Mouse (Mus musculus) right cerebral cortex, postnatal 4 days (tissue): ENCODE data around the gene Prg2.

ENCODE experiments used
- DNase-seq: peaks from one replicate; pipeline ENCODE4 v3.0.0-alpha.2; 2022

The Prg2 gene

DNA sequence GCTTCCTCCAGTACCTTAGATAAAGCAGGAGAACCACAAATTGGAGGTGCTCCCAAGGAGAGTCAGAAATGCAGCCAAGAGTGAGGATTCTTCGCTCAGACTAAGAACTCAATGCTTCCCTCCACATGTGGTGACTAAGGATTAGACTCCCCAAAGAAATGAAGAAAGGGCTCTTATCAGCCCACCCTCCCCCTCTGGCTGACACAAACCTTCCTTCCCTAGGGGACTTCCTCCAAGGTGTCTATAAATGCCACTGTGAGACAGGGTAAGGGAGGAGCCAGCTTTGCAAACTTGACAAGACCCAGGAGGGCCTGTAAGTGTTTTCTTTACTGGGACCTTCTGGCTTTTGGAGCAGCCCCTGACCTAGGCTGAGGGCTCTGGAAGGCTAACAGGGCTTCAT is at the start of gene Prg2:
Gene Prg2 (plus strand): TSS at position 274 of the 400 bp plus-strand sequence.
- DNase-seq = no peak

DNA sequence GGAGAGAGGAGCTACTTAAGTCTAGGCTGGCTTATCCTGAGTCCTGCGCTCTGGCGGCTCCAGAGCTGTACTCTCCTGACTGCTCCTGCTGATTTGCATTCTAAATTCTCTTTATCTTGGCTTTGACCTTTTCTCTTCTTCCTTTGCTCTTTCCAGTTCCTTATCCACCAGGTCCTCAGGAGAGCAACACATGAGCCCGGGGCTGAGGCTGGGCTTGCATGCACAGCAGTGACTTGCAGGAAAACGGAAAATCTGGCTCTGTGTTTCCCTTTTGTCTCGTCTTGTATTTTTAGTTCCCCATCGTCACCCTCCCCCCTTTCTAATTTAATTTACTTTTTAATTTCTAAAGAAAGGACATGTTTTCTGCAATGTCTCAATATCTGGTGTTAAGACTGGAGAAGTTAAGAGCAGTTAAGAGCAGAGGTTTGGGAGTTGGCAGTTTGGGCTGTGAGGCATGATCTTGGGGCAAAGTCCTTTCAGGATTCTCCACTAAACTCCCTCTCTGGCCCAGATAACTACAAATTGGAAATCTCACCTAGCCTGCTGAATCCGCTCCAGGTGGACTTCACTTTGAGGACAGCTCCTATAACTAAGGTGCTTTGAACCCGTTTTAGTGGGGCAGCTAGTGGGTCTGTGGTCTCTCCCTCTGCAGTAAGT is 46.1 kb upstream of the Prg2 start:
- no peak for DNase-seq

DNA sequence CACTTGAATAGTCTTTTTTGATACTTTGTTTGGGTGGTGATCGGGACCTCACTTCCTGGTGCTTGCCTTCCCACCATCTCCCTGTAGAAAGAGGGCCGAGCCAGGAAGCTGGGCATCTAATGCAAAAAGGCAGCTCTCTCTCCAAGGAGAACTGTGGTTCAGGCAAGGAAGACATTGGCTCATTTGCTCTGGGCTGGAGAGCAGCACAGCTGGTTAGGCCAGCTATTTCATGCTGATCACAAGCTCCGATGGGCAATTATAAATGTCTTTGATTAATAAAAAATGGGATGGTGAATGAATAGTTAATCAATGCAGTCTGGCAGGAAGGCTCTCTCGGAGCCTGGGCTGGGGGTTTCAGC is 45.6 kb upstream of the Prg2 start:
- no peak for DNase-seq

DNA sequence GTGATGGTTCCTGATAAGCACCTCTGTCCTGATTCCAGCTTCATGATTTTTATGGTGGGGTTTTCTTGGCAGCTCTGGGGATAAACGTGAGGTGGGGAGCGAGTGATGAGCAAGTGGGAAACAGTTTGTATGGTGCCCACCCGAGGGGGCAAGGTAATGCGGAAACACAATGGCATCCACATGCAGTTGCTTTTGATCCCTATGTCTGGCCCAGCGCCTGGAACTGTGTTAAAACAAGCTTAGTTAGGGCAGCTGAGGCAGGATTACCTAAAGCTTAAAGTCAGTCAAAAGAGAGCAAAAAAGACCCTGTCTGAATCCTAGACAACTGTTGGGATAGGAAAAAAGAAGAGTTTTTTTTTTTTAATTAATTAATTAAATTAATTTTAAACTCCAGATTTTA is 45.2 kb upstream of the Prg2 start:
- DNase-seq = no peak

DNA sequence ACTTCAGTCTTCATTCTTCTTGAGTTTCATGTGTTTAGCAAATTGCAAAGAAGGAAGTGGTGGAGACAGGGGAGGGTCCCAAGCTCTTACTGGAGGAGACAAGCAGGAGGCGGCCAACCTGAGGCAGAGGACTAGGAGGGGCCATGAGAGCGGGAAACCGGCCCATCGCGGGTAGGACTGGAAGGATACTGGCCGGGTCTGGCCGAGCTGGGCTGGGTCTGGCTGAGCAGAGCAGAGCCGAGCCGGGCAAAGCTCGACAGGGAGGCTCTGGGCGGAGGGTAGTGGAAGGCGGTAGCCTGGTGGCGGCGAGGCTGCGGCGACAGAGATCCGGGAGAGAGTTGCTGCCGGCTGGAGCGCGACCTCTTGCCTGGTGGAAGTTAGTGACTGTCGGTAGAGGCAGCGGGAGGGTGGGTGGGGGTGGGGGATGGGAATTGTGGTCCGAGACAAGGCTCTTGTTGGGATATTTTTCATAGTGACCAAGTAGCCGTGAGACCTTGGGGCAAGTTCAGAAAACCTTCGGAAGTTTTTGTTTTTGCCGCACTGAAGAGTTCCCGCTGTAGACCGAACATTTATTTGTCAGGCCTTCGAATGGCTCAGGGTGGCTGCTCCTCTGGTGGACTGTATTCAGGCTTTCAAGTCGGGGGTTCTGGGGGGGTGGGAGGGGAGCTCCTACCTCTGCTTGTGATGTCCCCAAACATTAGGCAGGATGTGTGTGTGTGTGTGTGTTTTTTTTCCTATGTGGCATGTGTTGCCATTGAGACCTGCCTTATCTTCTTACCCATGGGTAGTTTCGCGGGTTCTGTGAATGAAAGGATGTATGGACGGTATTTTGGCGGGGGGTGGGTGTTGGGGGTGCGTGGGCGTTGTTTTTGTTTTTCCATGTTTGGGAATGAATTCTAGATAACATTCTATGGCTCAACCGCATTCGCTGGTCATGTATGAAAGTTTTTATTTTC is 43.5 kb upstream of the Prg2 start, which contains the start of gene Slc43a3:
Gene Slc43a3 (plus strand): TSS at position 106 of the 956 bp plus-strand sequence.
- peak; percentile 20 for DNase-seq

DNA sequence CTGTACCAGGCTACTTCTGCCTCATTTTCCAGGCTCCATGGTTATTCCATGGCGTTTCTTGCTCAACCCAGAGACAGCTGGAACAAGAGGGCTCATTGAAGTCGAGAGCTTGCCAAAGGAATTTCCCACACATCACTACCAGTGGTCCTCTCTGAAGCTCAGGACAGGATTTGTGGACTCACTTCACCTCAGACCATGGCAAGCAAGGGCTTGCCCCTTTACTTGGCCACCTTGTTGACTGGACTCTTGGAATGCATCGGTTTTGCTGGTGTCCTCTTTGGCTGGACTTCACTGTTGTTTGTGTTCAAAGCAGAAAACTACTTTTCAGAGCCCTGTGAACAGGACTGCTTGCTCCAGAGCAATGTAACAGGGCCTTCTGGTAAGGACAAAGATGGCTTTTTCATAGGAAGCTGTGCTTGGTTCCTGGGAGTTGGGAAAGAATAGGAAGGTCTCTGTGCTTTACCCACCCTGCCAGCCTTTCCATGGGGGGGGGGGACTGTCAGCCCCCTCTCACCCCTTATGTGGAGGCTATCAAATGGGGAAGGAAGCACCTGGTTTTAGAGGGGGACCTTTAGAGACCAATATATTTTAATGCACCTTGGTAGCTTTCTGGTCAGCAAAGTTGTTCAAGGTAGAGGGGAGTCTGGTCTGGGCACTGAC is 42.6 kb upstream of the Prg2 start:
- DNase-seq = no peak

DNA sequence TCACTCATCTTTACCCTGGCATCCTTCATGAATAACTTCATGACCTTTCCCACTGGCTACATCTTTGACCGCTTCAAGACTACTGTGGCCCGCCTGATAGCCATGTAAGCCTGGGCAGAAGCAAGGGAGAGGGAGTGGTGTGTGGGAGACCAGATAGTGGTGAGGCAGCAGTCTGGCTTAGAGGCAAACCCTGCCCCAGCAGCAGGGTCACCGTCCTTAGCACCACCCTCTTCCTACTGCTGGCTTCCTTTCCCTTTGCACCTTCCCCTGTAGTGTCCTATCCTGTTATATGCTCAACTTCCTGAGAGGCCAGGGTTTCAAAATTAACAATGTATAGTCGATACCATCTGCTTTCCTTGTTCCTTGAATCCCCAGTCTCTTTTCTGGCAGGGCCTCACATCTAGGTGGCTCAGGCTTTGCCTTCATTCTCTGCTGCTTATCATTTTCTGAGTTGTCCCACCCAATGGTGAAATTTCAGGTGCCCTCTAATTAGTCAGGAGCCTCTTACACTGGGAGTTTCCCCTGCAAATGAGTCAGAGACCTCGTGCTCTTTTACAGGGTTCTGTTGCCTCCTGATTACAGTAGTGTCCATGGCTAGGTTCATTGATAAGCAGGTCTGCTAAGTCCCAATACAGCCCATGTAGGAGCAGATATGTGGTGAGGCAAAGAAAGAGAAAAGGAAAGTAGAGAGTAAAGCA is 41.9 kb upstream of the Prg2 start:
- no peak for DNase-seq

DNA sequence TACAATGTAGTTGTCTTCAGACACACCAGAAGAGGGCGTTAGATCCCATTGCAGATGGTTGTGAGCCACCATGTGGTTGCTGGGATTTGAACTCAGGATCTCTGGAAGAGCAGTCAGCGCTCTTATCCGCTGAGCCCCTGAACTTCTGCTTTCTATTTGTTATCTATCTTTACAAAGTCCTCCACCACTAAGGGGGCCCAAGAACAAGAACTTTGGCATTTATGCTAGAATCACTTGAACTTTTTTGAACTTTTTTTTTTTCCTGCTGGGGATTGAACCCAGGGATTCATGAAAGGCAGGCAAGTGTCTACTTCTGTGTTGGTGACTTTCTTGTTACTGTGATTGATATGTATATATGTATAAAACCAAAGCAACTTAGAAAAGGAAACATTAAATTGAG is 41.0 kb upstream of the Prg2 start:
- no peak for DNase-seq

DNA sequence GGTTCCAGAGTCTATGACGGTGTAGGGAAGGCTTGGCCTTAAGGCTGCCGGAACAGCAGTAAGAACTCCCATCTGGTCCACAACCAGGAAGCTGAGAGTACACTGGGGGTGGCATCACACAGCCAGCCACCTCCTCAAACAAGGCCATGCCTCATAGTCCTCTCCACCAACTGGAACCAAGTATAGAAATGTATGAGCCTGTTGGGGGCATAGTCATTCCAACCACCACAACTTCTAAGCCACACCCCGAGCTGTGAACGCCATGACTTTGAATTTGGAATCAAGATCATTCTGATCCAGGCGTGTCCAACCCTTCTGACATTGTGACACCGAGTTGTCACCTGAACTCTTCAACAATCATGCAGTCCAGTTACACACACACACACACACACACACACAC is 40.5 kb upstream of the Prg2 start:
- DNase-seq = no peak

DNA sequence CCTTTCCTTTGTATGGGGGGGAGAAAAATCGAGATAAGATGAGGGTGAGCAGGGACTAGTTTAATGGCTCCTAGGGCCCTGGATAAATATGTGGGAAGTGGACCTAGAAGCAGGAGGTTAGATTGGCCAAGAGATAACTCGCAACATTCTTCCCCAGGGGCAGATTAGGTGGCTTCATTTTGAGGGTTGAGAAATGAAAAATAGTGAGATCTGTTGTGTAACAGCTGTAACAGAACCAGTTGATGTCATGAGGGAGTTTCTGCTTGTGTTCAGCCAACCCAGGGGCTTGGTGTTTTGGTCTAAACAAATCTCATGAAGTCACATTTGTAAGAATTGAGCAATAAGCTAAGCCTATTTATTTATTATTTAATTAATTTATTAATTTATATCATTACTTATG is 38.9 kb upstream of the Prg2 start:
- no peak for DNase-seq

DNA sequence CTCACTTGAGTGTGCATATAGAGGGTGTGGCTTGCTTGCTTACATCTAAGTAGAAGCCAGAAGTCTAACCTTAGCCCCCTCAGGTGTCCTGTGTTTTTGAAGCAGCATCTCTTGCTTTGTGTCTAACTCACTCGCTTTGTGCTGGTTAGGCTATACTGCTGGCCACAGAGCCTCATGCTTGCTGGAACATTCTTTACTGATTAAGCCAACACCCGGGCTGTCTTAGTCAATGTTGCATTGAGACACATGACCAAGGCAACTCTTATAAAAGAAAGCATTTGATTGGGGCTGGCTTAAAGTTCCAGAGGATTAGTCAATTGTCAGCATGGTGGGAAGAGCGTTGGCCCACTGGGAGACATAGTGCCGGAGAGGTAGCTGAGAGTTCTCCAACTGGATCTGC is 38.5 kb upstream of the Prg2 start:
- no peak for DNase-seq

DNA sequence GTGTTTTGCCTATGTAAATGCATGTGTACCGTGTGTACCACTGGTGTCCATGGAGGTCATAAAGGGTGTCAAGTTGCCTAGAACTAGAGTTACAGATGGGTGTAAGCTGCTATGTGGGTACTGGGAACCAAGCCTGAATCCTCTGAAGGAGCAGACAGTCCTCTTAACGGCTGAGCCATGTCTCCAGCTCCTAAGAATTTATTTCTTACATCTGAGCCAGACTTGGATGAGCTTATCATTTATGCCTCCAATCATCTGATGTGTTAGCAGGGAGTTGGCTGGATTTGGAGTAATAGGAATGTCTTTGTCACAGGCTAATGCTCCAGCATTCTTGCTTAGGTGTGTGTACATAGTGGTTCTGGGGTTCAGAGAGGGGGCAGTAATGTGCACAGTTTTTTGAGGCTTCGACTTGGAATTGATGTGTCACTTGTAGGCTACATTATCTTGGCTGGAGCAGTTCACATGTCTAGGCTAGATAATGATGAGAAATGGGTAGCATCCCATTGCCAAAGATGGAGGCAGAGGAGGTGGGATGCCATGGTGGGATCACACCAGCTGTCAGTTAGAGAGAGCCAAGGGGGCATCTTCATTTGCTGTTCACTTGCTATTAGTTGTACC is 33.0 kb upstream of the Prg2 start:
- DNase-seq = no peak

DNA sequence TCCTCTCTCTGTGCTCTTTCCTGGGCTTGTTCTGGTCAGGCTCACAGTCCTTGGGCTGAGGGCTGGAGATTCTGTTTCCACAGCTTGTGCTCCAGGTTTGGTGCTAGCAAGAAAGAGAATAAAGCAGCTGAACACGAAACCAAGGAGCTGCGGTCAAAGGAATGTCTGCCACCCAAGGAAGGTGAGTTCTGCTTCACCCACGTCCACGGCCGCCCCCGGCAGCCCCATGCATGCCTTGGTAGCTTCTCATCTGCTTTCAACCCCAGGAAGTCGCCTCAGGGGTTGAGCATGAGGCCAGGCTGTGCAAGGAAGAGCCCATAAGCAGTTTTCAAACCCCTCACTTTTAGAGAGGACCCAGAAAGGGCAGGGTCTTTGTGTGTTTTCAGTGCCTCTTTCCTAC is 32.0 kb upstream of the Prg2 start:
- no peak for DNase-seq

DNA sequence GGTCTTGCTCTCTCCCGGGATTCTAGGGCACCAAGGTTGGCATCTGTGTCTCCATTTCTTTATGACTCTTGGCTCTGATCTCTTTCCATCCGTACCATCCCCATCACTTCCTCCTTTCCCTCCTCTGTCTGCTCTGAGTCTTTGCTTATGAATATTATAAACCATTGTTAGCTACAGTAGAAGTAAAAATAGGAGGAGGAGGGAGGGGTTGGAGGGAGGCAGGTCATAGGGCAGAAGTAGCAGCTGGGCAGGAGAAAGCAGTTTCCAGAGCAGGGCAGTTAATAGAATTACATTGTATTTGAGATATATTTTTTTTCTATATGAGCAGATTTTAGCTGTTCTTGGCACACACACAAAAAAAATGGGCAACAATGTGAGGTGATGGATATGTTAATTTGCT is 31.5 kb upstream of the Prg2 start:
- DNase-seq = no peak

DNA sequence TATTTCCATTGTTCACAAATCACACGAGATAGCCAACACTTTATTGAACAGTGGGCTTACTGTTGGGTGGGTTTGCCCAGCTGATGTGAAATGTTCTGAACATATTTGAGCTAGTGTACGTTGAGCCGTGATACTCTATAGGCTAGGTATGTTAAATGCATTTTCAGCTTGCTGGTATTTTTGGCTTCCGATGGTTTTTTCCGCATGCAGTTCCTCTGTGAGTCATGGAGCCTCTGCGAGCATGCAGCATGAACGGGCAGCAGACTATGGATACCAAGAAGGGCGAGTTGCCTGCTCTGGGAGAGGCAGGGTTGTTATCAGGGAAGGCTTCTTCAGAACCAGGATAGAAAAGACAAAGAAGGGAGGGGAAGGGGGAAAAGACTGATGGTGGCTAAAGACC is 29.2 kb upstream of the Prg2 start:
- no peak for DNase-seq

DNA sequence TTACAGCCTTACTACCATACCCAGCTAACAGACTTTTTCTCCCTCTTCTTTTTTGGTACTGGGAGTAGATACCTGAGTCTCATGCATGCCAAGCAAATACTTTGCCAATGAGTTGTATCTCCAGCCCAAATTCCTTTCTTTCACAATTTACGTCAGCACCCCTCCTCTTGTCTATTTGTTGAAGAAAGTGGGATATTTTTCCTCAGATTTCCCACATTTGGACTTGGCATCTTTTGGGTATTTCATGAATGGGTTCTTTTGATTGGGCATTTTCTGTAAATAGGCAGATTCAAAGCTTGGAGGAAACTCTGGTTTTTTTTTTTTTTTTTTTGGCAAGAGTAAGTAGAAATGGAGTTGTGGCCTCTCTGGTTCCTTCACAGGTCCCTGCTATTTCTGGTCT is 28.0 kb upstream of the Prg2 start:
- DNase-seq = no peak

DNA sequence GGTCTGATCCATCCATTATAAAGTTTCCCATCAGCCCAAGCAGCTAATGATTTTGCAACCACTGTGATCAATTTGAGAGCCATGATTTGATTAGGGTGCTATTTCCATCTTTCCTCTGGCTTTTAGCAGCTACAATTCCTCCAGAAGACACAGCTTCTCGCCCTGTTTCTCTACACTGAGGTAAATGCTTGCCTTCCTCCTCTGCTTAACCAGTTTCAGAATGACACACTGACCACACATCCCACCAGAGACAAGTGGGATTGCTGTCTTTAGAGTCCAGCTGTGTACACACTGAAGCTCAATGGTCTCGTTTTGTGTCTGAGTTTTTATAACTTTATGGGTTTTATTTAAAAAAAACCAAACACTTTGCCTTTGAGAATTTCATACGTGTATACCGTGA is 27.6 kb upstream of the Prg2 start:
- no peak for DNase-seq

DNA sequence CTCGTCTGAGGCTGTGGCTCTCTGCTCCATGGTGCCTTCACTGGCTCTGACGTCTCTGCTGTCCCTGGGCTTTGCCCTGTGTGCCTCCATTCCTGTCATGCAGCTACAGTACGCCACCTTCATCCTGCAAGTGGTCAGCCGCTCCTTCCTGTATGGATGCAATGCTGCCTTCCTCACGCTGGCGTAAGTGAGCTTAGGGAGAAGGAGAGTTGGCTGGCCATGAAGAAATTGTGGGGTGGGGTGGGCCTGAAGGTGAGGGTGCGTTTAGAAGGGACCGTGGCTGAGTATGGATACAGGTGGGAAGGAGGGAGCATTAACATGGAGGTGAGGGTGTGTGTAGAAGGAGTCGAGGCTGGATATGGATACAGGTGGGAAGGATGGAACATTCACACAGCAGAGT is 24.8 kb upstream of the Prg2 start:
- DNase-seq = no peak

DNA sequence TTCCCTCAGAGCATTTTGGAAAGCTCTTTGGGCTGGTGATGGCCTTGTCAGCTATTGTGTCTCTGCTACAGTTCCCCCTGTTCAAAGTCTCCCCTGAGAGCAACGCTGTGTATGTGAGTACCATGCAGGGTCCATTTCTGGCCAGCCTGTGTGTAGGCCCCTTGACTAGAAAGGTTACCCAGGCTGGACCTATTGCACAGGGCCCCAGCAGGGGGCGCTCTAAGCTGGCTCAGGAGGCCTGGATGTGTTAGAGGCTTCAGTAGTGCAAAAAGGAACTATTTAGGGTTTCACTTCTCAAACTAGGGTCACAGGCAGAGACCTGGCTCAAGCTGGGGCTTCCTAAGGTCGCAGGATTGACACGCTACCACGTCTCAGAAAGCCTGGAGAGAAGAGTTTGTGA is 24.0 kb upstream of the Prg2 start:
- DNase-seq = peak; percentile 55

DNA sequence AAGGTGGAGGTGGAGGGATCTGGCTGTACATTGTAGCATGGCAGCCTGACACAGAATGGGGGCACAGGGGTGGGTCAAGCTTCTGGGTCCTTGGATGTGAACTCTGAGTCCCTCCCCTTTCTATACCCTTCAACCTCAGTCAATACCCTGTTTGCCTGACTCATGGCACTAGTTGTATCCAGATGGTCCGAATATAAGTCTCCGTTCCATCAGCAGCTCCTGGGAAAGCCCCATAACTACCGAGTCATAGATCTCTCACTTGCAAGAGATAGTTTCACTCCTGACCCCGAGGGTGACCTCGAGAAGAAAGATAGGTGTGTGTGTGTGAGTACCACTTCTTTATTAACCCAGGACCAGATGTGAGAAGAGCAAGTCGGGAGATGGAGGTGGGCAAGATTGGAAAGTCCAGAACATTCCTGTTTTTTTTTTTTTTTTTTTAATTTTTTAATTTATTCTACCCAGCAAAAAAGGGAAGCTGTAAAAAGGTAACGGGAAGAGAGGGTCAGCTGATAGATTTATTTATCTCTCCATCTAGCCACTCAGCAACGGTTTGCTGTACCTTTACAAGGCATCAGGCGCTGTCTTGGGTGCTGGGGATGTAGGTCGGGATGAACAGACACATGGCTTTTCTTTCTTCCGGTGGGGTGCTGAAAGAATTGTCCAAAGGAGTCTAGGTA is 21.5 kb upstream of the Prg2 start:
- no peak for DNase-seq

DNA sequence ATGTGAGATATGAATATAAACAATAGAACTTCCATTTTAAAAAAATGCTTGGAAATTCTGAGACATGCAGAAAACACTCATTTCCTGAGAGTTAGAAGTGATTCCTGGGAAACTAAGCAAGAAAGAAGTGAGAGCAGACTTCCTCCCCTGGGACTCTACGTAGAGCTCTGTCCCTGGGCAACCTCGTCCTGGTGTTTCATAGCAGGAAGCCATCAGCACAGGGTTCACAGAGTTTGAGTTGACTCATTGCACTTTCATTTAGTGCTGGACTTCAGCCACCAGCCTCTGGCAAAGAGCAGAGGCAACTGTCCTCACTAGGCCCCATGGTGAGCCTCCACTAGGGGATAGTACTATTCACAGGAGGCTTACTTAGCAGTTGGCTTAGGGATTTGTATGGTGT is 19.0 kb upstream of the Prg2 start:
- DNase-seq = no peak

DNA sequence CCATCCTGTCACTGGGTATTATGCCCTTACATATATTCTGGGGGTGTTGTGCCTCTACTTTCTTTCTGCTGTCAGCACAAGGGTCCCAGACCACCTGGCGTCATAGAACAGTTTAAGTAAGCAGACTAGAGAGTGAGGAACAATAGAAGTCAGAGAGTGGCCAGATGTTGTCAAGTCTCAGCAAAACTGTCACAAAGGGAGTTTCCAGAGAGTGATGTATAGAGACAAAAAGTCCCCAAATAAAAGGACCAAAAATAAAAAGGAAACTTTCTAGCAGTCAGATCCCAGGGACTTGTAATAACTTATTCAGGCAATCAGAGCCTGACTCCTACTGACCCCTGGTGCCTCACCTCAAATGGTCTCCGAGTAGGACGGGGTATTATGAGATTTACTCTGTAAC is 18.4 kb upstream of the Prg2 start:
- DNase-seq = no peak
